ENCODE assay signal across 8 mouse cellular contexts in the genomic region with DNA sequence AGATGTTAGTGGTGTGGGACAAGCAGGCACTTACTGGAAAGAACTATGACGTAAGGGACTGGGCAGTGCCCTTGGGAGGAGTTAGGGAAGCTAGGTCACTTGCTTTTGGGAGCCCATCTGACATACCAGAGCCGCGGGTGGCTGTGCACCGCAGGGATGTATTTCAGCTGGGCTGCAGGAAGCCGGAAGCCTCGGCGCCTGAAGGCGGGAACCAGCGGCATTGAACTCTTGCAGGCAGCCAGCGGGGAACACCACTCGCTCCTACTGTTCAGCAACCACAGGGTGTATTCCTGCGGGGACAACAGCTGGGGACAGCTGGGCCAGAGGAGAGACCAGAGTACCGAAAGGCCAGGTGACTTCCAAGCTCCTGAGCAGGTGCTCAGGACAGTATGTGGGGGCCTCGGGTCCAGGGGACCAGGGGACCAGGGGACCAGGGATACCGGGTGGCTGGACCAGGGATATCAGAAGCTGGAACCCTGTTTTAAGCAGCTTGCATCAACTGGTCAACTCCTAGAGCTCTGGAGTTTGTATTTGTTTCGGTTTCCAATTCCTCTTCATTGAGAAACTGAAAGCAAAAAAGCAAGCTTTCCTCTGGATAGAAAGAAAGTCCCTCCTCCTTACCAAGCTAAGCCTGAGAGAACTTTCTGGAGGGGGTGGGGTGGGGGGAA. TPM values are rescaled to one million over a fixed set of nuclear protein-coding genes. Genes with fewer than 3 reads are reported as not detected.
DNase-seq lines count a peak whose midpoint lies in the region; ATAC-seq lines count a peak whose summit lies in the region.

Herc6 (plus strand) TSS at position 120 of the 668 bp plus-strand sequence.

- no peaks in the 10 kb centered on the region for H3K36me3 ChIP-seq in hindbrain, embryonic 15.5 days

- H3K9ac ChIP-seq in hindbrain, embryonic 15.5 days, result peak within 1 kb of the TSS; percentile 25

- peak; percentile 68 for DNase-seq in ZHBTc4 (ENCODE audit: low read depth, low spot score)
- DNase-seq in cerebellum, postnatal 36 days, result peak; percentile 17 to 23
- DNase-seq in frontal cortex, postnatal 36 days (ENCODE audit: low spot score in 2 of 2), result peak; percentile 59 to 65
- peak; percentile 37 to 60 for DNase-seq in left cerebral cortex, adult 8-10 months (ENCODE audit: low spot score in 2 of 2)
- DNase-seq in right cerebral cortex, postnatal 10 days (ENCODE audit: low spot score in 2 of 2), result peak; percentile 58 to 60
- peak; percentile 38 to 66 for DNase-seq in urinary bladder, postnatal 36 days (ENCODE audit: low spot score in 2 of 2)

- H3K4me2 ChIP-seq in hindbrain, embryonic 15.5 days, result peak within 1 kb of the TSS; percentile 65

- WGBS in hindbrain, embryonic 15.5 days, result 4% methylated on average over 16 of the region's 16 CpGs

- H3K4me1 ChIP-seq in hindbrain, embryonic 15.5 days (replicated peaks), result peaks cover 7% of the 10 kb centered on the region

- H3K4me3 ChIP-seq in hindbrain, embryonic 15.5 days, result peak within 1 kb of the TSS; percentile 40

- H3K27me3 ChIP-seq in hindbrain, embryonic 15.5 days, result no peaks in the 10 kb centered on the region

- no peaks in the 10 kb centered on the region for H3K9me3 ChIP-seq in hindbrain, embryonic 15.5 days

- peak; percentile 59 for ATAC-seq in hindbrain, embryonic 15.5 days (ENCODE audit: low FRiP score, low read depth)
- peak; percentile 90 for ATAC-seq in megakaryocyte, adult 5-6 weeks (ENCODE audit: poor library complexity, severe bottlenecking)

- 0 out of 2 replicates have a peak within 1 kb of the TSS, but pooled peaks have one; percentile 3 for H3K27ac ChIP-seq in hindbrain, embryonic 15.5 days (replicated peaks)

RNA-seq across cellular contexts. Expression of gene Herc6, which starts in this region (rescaled TPM):
- polyA plus RNA-seq in hindbrain, embryonic 15.5 days (2015; fragmentation: Nextera tagmentation; extraction: Ambion mirVana), result 1.1 and 1.3 TPM in 2 replicates
- 10 to 100 TPM; 12.5 to 17.2 (median 14.6) TPM for total RNA-seq in left cerebral cortex, adult 8-10 months (2022)
- total RNA-seq in megakaryocyte, adult 5-6 weeks (2015), result 18.0 and 26.5 TPM in 2 replicates
- total RNA-seq in megakaryocyte, adult 5-6 weeks (2017), result 14.1 and 15.3 TPM in 2 replicates

Comparison
In these comparisons a context has a peak if more than half of its experiments do, and no peak if none do; other contexts are left out.
1. Peak in every context shown above with its lines: DNase-seq, ATAC-seq, H3K4me3 ChIP-seq and H3K27ac ChIP-seq.